Mouse (Mus musculus): ENCODE data around the gene Oxct2b.

DNA sequence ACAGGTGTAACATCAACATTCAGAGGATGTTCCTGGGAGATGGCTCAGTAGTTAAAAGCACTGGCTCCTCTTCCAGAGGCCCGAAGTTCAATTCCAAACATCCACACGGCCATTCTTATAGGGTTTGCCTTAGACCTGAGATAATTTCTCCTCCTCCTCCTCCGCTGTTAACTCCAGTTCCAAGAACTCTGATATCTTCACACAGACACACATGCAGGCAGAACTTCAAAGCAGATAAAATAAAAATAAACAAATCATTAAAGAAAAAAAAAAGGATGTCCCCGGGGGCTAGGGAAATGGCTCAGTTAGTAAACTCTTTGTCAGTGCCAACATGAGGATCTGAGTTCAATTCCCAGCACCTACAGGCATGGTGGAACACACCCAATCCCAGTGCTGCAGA lies 37.8 kb upstream of the Oxct2b start:
- TF ChIP-seq CTCF (conservative IDR thresholded peaks at IDR 0.05; ENCODE audit: low read length), result no peak
- no peak for TF ChIP-seq NANOG (IDR thresholded peaks at IDR 0.05; ENCODE audit: borderline replicate concordance, low read length)

Measured in E14TG2a.4 (cell line).